Mouse (Mus musculus) thymus, adult 18-20 months (tissue): Measurements from ENCODE around the gene Klk1b4.
A peak's percentile ranks its signal among the peaks of the same experiment; 100 is the strongest.
"Not testable (repeated sequence)": the region's sequence is repeated elsewhere in the genome, so short reads cannot be mapped to it uniquely, and the experiment has no call there.

ENCODE experiments used
- DNase-seq, 2 experiments: peaks; one replicate each; pipeline ENCODE4 v3.0.0; 2022; ENCODE audit warnings: mixed read lengths in 2 of 2

Gene Klk1b4

DNA sequence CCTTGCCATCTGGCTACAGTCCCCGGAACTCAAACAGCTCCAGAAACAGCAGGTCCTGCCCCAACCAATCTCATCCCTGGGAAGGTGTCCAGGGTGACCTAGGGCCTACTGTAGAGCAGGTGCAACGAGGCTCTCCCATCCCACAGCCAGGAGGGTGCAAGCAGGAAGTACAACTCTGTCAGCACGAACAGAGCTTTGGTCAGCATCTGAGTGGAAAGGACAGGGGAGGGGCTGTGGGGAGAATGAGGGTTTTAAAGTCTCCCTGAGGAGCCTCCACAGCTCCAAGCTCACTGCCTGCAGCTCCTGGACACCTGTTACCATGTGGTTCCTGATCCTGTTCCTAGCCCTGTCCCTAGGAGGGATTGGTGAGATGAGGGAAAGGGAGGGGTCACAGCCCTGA is at the start of gene Klk1b4:
Gene Klk1b4, plus strand, starts transcription at position 301 of the 400 bp plus-strand sequence.
- not testable (repeated sequence) for DNase-seq

DNA sequence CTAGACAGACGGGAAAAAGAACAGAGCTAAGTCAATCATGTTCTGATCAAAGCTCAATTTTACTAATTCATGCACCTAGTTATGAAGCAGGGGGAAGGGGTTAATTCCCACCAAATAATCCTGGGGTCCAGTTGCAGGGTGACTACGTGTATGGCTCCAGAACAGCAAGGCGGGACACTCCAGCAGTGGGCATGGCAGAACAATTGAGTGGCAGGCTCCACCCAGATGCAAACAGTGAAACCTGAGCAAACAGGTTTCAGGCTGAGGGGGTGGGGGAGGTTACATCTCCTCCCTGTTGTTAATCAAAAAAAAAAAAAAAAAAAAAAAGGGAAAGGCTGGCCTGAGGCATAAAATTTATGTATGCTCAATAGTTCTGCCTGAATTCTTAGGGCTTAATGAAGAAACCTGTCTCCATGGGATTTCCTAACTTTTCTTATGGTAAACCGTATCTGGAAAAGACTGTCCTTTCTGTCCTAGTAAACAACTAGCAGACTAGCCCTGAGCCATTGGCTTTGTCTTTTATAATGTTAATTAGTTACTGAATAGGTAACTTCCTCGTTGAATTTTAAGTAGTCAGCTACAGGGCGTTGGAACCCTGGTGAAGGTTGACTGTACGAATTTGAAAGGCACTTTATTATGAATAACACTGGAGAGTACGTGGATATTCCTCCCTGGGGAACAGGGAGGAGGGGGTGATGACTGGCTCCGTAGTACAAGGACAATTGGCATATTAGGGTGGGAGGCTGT is 27.8 kb upstream of the Klk1b4 start:
- DNase-seq: no peak

GRCm38 (mm10) chr7:44186516-44186915 is 20.7 kb upstream of the Klk1b4 start:
- DNase-seq: not testable (repeated sequence)

DNA sequence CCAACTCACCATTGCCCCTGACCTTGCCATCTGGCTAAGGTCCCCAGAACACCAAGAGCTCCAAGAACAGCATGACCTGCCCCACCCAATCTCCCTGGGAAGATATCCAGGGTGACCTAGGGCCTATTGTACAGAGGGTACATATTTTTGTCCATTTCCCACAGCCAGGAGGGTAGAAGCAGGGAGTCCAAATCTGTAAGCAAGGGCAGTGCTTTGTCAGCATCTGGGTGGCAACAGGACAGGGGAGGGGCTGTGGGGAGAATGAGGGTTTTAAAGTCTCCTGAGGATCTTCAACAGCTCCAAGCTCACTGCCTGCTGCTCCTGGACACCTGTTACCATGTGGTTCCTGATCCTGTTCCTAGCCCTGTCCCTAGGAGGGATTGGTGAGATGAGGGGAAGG is 19.3 kb upstream of the Klk1b4 start, which contains the start of gene Klk1b24:
Gene Klk1b24, plus strand, starts transcription at position 301 of the 400 bp plus-strand sequence.
- DNase-seq: not testable (repeated sequence)

DNA sequence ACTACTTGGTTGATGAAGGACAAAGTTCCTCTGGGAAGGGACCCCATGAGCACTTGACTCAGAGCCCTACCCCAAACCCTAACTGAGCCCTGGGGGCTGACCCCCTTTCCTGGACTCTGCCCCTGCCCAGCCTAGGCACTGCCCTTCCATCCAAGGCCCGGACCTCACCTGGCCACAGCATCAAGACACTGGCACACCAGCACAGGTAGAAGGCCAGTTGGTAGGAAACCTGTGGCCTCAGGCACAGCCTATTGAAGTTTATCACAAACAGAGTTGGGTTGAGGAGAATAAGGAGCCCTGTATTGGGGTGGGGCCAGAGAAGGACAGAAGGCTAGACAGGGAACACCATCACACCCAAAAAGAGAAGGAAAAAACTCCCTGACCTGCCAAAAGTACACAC is 13.8 kb upstream of the Klk1b4 start:
- not testable (repeated sequence) for DNase-seq

DNA sequence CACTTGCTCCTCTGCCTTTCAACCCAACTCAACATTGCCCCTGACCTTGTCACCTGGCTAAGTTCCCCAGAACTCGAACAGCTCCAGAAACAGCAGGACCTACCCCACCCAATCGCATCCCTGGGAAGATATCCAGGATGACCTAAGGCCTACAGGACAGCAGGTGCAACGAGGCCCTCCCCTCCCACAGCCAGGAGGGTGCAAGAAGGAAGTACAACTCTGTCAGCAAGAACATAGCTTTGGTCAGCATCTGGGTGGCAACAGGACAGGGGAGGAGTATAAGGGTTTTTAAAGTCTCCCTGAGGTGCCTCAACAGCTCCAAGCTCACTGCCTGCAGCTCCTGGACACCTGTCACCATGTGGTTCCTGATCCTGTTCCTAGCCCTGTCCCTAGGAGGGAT is 9.3 kb upstream of the Klk1b4 start, which contains the start of gene Klk1b3:
Gene Klk1b3, plus strand, starts transcription at position 301 of the 400 bp plus-strand sequence.
- DNase-seq: no peak

DNA sequence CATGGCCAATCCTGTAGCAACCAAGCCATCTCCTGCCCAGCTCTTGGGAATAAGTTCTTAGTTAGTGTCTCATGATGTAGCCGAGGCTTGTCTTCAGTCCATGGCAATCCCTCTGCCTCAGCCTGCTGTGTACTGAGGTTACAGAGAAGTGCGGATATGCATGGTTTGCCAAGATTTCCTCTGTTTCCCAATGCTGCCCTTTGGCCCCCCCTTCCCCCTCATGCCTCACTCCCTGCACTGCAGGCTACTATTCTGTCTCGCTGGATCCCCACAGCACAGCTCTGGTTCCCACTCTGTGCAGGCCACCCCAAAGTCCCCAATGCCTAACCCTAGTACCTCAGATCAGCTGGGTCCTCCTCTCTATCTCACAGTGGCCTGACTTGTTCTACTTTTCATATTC is 1.1 kb downstream of the Klk1b4 start:
- no peak for DNase-seq

GRCm38 (mm10) chr7:44215645-44216044 is 8.4 kb downstream of the Klk1b4 start, which contains the start of gene Klk1b5:
Gene Klk1b5 (plus strand): TSS chr7:44215945.
- DNase-seq: no peak

DNA sequence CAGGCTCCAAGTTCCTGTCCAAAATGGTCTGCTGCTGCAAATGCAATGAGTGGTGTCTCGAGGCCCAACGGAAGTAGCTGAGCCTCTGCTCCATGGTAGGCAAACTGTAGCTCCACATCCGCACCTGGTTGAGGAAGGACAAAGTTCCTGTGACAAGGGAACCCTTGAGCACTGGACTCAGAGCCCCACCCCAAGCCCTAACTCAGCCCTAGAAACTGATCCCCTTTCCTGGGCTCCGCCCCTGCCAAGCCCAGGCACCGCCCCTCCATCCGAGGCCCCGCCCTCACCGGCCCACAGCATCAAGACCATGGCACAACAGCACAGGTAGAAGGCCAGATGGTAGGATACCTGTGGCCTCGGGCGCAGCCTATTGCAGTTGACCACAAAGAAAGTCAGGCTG is 14.4 kb downstream of the Klk1b4 start:
- DNase-seq: not testable (repeated sequence)

- DNase-seq: not testable (repeated sequence)
Observed at GRCm38 (mm10) chr7:44222335-44222734, 15.1 kb downstream of the Klk1b4 start.

DNA sequence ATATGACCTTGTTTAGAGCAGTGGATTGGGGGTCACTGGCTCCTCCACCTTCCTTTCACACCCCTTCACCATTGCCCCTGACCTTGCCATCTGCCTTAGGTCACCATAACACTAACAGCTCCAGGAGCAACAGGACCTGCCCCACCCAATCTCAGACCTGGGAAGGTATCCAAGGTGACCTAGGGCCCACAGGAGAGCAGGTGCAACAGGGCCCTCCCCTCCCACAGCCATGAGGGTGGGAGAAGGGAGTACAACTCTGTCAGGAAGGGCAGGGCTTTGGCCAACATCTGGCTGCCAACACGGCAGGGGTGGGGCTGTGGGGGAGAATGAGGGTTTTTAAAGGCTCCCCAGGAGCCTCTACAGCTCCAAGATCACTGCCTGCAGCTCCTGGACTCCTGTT is 17.8 kb downstream of the Klk1b4 start, which contains the start of gene Klk1:
Gene Klk1, plus strand, starts transcription at position 285 of the 400 bp plus-strand sequence.
- DNase-seq: no peak

DNA sequence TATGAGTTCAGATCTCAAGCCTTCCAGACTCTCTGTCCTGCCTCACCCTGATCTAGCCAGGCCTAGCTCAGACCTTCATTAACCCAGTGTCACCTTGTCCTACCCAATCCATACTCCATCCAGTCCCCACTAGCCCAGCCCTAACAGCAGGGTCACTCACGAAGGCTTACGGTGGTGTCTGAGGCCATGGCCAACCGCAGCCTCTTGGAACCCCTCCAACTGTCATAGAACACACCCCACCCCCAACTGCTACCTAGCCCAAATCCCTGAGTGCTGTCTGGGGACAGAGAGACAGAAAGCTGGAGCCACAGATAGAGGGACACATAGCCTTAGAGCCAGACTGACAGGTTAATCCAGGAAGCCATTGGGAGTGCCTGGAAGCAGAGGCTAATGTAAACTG is 28.7 kb downstream of the Klk1b4 start, which contains the start of gene Gm36864:
Gene Gm36864, plus strand, starts transcription at position 269 of the 400 bp plus-strand sequence.
- no peak for DNase-seq

GRCm38 (mm10) chr7:44239913-44240312 is 32.7 kb downstream of the Klk1b4 start:
- DNase-seq: no peak

DNA sequence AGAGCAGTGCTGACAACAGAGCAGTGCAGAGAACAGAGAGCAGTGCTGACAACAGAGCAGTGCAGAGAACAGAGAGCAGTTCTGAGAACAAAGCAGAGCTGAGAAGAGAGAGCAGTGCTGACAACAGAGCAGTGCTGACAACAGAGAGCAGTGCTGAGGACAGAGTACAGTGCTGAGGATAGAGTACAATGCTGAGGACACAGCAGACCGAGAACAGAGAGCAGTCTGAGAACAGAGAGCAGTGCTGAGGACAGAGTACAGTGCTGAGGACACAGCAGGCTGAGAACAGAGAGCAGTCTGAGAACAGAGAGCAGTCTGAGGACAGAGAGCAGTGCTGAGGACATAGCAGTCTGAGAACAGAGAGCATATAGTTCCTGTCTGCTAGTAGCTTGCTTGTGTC is 33.5 kb downstream of the Klk1b4 start:
- DNase-seq: no peak

DNA sequence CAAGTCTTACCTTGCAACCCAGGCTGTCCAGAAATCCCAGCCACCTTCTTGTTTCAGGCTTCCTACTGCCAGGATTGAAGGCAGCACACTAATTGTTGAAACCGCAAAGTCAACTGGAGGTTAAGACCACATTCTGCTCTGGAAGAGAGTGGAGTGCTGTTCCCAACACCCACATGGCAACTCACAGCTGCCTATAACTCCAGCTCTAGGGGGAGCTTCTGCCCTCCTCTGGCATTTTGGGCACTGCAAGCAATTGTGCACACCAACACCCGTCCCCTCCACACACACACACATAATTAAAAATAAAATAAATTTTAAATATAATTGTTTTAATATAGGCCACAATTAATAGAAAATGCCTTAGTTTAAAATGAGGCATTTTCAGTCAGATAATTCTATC is 33.9 kb downstream of the Klk1b4 start:
- DNase-seq: no peak

DNA sequence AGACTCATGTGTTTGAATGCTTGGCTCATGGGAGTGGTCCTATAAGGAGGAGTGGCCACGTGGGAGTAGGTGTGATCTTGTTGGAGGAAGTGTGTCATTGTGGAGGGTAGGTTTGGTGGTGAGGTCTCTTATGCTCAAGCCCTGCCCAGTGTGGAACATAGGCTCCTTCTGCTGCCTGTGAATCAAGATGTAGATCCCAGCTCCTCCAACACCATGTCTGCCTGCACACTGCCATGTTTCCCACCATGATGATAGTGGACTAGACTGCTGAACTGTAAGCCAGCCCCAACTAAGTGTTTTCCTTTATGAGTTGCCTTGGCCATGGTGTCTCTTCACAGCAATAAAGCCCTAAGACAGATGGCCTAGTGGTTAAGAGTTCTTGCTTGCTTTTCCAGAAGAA is 36.8 kb downstream of the Klk1b4 start:
- no peak for DNase-seq

DNA sequence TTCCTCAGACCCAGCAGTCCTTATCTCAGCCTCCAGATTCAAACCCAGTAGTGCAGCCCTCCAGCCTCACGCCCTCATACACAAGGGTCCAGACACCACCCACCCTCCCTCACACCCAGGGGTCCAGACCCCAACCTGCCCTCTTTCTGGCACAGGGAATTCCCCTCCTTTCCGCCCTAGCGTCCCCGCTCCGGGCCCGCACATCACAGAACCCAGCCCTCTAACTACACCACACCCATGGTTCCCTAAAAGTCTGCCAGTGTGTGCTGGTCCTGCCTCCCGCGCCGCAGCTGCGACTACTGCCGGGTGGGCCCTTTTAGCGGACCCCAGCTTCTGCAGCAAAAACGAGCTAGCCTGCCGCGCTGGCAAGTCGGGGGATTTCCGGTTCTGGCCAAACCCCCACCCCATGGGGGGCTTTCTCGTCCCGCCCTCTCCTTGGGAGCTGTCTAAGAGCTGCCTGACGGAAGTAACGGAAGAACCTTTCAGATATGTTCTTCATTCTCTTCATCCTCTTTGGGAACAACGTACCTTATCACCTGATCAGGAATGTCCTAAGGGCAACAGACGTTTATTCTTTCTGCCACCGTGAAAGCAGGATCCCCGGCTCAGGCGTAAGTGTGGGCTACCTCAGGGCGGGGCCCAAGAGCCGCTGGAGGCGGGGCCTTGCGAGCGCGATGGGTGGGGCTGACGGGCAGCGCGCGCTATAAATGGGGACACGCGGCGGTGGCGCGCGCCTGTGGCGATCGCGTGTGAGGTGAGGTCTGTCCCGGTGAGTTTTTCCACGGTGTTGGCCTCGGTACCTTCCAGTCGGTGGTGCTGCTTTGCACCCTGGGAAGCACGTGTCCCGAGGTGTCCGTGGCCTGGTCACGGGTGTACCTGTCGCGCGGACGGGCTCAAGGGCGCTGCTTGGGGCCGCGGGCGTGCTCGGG is 39.1 kb downstream of the Klk1b4 start, which contains the start of the genes 1700028J19Rik and 2410002F23Rik:
Gene 1700028J19Rik, minus strand, starts transcription at position 641 of the 929 bp plus-strand sequence.
Gene 2410002F23Rik, plus strand, starts transcription at position 668 of the 929 bp plus-strand sequence.
- DNase-seq: peak; percentile 84 to 85

- DNase-seq: peak; percentile 30 to 60
Observed at GRCm38 (mm10) chr7:44246984-44247470, 39.8 kb downstream of the Klk1b4 start.

GRCm38 (mm10) chr7:44247971-44248370 is 40.7 kb downstream of the Klk1b4 start:
- no peak for DNase-seq

DNA sequence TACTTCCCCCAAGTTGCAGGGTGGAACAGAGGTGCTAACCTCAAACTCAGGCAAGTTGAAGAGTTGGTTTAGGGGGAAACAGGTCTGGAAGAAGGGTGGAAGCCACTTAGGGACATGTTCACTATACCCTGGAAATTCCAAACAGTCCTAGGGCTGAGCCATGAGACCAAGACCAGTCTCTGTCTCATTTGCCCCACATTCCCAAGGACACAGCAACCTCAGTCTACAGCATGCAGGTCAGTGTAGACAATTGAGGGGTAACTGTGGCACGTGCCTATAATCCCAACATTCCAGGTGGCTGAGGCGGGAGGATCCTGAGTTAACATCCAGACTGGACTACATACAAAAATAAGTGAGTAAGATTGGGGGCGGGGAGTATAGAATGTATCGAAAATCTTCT is 42.0 kb downstream of the Klk1b4 start:
- DNase-seq: no peak

GRCm38 (mm10) chr7:44250732-44251275 is 43.6 kb downstream of the Klk1b4 start:
- DNase-seq: not testable (repeated sequence)

- DNase-seq: no peak
Observed at GRCm38 (mm10) chr7:44253023-44253616, 45.9 kb downstream of the Klk1b4 start.
